Mouse (Mus musculus): Measurements from ENCODE around the gene Slc25a25.

- no peak for TF ChIP-seq CTCF (IDR thresholded peaks at IDR 0.05; ENCODE audit: insufficient read depth, low read length)
- TF ChIP-seq POLR2A (IDR thresholded peaks at IDR 0.05; ENCODE audit: borderline replicate concordance, extremely low read depth, low read depth, low read length), result no peak
Measured at GRCm38 (mm10) chr2:32464212-32464891, 13.1 kb upstream of the Slc25a25 start.

All from lung, adult 2 months (tissue).